Mouse (Mus musculus) embryonic facial prominence, embryonic 10.5 days (tissue): ENCODE results near the gene Pik3r2. TPM values are rescaled to one million over a fixed set of nuclear protein-coding genes. Genes with fewer than 3 reads are reported as not detected.
A peak's percentile ranks its signal among the peaks of the same experiment; 100 is the strongest.

Experiments
- DNase-seq: peaks from one replicate; pipeline ENCODE4 v3.0.0-alpha.2; 2017; ENCODE audit warnings: low spot score
- H3K27ac ChIP-seq: fragments of 300-500 bp; sonication (generic); replicated peaks from 2 replicates; pipeline ENCODE4 v1.5.1; 2016; ENCODE audit warnings: mild to moderate bottlenecking
- H3K27me3 ChIP-seq: fragments of 300-500 bp; sonication (generic); replicated peaks from 2 replicates; pipeline ENCODE4 v1.6.1; 2016; ENCODE audit warnings: low read depth, mild to moderate bottlenecking; ENCODE audit not compliant: poor library complexity, severe bottlenecking
- H3K36me3 ChIP-seq: fragments of 300-500 bp; sonication (generic); replicated peaks from 2 replicates; pipeline ENCODE4 v1.6.1; 2016; ENCODE audit warnings: mild to moderate bottlenecking, moderate library complexity
- H3K4me1 ChIP-seq: fragments of 300-500 bp; sonication (generic); 2 replicates; pipeline ENCODE4 v1.6.1; 2016
- H3K4me3 ChIP-seq: fragments of 300-500 bp; sonication (generic); 2 replicates; pipeline ENCODE4 v1.5.1; 2016; ENCODE audit warnings: mild to moderate bottlenecking, moderate library complexity
- H3K9me3 ChIP-seq: fragments of 300-500 bp; sonication (generic); 2 replicates; pipeline ENCODE4 v1.6.1; 2016; ENCODE audit warnings: mild to moderate bottlenecking
- WGBS: fragments of 180-500 bp; shearing (Covaris S2); methylation state at CpG from one replicate; pipeline ENCODE4 v1.1.7; 2016; 5-methylcytosine and 5-hydroxymethylcytosine counted together
- polyA plus RNA-seq: library from polyadenylated mRNA; unstranded; fragments of >200 nt; fragmentation: Nextera tagmentation; extraction: Ambion mirVana; gene quantifications from 2 replicates; pipeline ENCODE4 v1.2.1, GENCODE M21; 2016

Pik3r2 gene
- polyA plus RNA-seq, 1 experiment from 2014 or later = 79.2 TPM

DNA sequence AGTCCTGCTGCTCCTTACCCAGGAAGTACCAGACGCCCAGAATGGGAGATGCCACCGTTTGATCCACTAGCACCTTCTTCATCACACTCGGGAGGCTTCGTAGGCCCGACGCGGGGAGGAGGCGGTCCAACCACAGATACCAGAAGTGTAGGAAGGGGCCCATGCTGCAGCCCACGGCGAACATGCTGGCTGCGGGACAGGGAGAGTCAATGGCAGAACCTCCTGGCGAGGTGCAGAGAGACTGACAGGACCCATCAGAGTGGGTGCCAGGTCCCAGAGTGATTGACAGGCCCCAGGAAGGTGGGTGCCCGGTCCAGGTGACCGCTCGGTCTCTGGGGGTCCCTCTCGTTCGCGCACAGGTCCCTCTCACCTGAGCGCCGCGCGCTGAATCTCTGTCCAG, 16.2 kb downstream of the Pik3r2 start:
- peak; percentile 37 for DNase-seq
- 1% methylated on average over 22 of the region's 22 CpGs for WGBS
- H3K4me1 ChIP-seq = peaks cover 41% of the 10 kb centered on the region

DNA sequence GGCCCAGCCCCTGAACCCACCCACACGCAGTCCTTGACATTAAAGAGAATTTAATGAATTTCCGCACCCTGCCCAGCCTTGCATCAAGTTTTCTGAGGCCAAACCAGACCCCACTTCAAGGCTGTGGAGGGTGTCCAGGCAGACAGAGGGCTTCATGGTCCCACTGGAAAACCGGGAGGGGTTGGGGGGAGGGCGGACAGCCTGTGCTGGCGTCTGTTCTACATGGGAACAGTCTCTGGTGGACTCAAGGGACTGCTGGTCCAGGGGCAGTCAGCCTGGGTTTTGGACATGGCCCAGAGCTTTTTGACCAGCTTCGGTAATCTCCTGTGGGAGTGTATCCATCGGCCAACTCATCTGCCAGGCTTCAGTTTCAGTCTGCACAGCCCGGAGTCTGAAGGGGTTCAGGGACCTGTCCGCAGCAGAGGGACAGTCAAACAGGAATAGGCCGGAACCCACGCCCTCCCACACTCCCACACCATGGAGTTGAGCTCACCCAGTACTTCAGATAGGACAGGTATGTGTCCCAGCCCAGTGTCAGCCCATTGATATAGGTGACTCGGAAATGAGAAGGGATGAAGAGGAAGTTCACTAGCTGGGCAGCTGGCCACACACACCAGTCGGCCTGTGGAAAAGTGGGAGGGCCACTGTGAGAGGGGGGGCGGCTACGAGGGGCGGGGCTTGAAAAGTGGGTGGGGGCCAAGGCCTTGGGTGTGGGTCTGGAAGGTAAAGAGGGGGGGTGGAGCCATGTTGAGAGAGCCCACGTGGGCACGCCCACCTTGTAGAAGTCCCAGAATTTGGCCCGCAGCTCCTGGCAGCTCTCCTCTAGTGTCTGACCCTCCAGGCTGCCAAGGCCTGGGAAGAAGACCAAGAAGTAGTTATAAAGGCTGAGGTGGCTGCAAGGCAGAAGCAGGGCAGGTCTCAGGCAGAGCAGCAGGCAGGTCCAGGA, 17.6 kb downstream of the Pik3r2 start:
- Histone ChIP-seq H3K27ac (no peak overlapping the region), H3K9me3 (no peaks in the 10 kb centered on the region), H3K4me1 (peaks cover 53% of the 10 kb centered on the region), H3K27me3 (peaks cover 19% of the 10 kb centered on the region), H3K36me3 (peaks cover 29% of the 10 kb centered on the region), H3K4me3 (0 out of 2 replicates have a peak overlapping the region, but pooled peaks have one; percentile 1)
- no peak for DNase-seq
- WGBS = 70% methylated on average over 19 of the region's 19 CpGs

More for the DNA sequence above, 16.2 kb downstream of the Pik3r2 start:
- H3K27ac ChIP-seq = peak overlapping the region; percentile 81
- H3K4me3 ChIP-seq = peak overlapping the region; percentile 80
- peaks cover 19% of the 10 kb centered on the region for H3K27me3 ChIP-seq
- H3K36me3 ChIP-seq = peaks cover 29% of the 10 kb centered on the region
- H3K9me3 ChIP-seq = no peaks in the 10 kb centered on the region

DNA sequence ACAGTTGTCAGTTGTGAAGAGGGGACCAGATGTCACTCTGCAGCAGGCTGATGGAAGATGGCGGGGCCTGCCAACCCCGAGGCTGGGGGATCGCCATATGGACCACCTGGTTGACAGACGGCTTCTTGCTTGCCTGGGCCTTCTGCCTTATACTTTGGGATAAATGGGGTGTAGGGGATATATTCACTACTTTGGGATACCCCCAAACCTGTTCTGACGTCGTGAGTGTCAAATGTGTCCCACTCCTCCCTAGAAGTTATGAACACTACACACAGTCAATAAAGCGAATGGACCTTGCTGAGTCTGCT, 18.3 kb downstream of the Pik3r2 start:
- no peak for DNase-seq
- Histone ChIP-seq H3K4me3 (peak overlapping the region; percentile 3; the same call in 1 of the 2 replicates), H3K27ac (no peak overlapping the region), H3K9me3 (no peaks in the 10 kb centered on the region), H3K4me1 (peaks cover 58% of the 10 kb centered on the region), H3K27me3 (peaks cover 19% of the 10 kb centered on the region), H3K36me3 (peaks cover 29% of the 10 kb centered on the region)
- 85% methylated on average over 7 of the region's 7 CpGs for WGBS

DNA sequence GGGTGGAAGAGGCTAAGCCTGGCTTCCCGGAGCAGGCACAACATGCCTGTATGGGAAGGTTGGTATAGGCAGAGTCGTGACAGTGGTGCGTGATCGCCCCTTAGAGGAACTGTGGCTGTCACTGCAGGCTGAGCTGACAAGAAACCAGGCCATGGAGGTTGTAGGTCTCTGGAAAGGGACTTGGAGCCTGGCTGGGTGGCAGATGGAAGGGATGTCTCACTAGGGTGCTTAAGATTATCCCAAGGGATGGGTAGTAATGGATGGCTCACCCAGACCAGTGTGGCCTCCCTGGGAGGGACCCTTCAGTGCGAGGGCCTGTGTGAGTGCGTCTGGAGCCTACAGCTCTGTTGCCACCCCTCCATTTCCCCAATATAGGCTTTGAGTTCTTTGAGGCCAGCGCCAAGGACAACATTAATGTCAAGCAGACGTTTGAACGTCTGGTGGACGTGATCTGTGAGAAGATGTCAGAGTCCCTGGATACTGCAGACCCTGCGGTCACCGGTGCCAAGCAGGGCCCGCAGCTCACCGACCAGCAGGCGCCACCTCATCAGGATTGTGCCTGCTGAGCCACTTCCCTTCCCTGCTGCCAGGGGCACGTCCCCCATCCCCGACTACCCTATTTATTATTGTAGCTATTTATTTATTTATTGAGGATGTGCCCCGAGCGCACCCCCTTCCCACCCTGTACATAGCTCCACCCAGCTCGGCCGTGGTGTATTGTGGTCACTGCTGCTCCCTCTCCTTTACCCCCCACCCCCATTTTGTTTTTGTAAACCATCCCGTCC, 18.8 kb downstream of the Pik3r2 start:
- Histone ChIP-seq H3K27me3 (peaks cover 19% of the 10 kb centered on the region), H3K4me3 (peak overlapping the region; percentile 3; the same call in 1 of the 2 replicates), H3K36me3 (peaks cover 29% of the 10 kb centered on the region), H3K9me3 (no peaks in the 10 kb centered on the region), H3K4me1 (peaks cover 64% of the 10 kb centered on the region), H3K27ac (no peak overlapping the region)
- WGBS = 71% methylated on average over 22 of the region's 22 CpGs
- peak; percentile 48 for DNase-seq

DNA sequence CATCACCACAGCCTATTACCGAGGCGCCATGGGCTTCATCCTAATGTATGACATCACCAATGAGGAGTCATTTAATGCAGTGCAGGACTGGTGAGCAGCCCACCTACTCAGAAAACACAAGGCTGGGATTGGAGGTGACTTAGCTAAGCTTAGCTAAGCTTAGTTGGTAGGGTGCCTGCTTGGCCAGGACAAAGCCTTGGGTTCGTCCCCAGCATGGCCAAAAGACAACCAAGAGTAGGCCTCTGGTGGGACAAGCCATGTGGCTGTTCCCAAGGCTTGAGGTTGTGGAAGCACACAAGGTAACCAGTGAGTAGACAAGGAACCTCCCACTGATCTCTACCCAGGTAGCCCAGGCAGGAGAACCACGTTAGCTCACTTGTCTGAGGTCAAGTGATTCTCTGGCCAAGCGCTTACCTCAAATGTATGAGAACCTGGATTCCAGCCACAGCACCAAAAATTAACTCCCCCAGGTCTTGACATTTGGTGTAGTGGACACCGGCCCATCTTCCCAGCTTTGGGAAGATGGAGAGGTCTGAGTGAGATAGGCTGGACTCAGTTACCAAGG, 20.0 kb downstream of the Pik3r2 start:
- no peak overlapping the region for H3K27ac ChIP-seq
- peaks cover 68% of the 10 kb centered on the region for H3K4me1 ChIP-seq
- H3K36me3 ChIP-seq = peaks cover 29% of the 10 kb centered on the region
- WGBS = 90% methylated on average over 6 of the region's 6 CpGs
- peaks cover 19% of the 10 kb centered on the region for H3K27me3 ChIP-seq
- no peak overlapping the region for H3K4me3 ChIP-seq
- H3K9me3 ChIP-seq = no peaks in the 10 kb centered on the region
- DNase-seq = no peak

DNA sequence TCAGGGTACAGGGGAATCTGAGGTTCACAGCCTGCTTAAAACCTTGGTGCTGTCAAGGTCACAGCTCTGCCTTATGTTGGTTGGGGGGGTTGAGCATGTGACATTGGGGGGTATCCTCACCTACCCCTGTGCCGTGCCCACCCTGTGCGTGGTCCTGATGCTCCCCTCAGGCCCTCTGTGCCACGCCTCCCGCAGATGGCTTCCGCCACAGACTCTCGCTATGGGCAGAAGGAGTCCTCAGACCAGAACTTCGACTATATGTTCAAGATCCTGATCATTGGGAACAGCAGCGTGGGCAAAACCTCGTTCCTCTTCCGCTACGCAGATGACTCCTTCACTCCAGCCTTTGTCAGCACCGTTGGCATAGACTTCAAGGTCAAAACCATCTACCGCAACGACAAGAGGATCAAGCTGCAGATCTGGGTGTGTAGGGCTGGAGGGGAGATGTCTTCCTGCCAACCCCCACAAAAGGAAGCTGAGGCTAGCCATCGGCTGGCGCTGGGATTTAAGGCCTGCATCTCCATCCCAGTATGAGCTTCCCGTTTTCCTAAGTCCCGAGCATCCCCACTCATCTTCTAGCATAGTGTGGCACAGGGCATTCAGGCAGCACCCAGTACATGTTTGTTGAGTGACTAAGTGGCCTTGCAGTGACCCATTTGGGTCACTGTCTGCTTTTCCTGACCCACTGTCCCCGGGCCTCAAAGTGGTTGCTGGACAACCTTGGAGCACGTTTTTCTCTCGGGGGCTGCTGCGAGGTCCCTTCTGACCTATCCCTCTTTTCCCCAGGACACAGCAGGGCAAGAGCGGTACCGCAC, 20.6 kb downstream of the Pik3r2 start:
- WGBS = 86% methylated on average over 24 of the region's 24 CpGs
- no peak for DNase-seq
- peaks cover 19% of the 10 kb centered on the region for H3K27me3 ChIP-seq
- H3K9me3 ChIP-seq = no peaks in the 10 kb centered on the region
- H3K4me3 ChIP-seq = peak overlapping the region; percentile 83; the same call in 1 of the 2 replicates
- H3K4me1 ChIP-seq = peaks cover 62% of the 10 kb centered on the region
- peaks cover 29% of the 10 kb centered on the region for H3K36me3 ChIP-seq
- H3K27ac ChIP-seq = no peak overlapping the region

DNA sequence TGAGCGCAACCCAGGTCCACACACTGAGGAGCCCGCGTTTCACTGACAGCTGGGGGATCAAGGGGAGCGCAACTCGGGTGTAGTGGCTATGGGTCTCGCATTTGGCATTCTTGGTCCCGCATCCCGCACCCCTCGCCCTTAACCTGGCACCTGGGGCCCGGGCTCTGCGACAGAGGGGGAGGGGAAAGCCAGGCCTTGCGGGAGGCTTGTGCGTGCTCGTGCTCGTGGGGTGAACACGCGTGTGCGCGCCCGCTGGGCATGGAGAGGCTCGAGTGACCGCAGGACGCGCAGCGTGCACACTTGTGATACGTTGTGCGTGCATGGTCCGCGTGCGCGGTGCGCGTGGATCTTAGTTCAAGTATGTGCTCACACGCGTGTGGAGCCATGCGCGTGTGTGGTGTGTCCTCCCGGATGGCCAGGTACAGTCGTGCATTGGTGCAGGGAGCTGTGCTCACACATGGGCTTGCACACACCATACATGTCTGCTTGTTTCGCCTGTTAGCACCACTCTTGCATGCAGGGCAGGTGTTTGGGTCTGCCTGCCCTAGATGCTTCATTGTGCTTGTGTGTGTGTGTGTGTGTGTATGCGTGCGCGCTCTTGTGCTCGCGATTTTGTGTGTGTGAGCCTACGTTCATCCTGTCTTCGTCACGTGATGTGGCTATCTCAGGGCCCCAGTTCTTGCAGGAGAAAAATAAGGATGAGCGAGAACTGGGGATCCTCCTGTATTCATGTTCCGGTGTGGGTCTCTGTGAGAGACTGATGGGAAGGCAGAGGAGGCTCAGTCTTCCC, 21.4 kb downstream of the Pik3r2 start:
- no peak for DNase-seq
- Histone ChIP-seq H3K9me3 (no peaks in the 10 kb centered on the region), H3K27me3 (peaks cover 22% of the 10 kb centered on the region), H3K4me1 (peaks cover 55% of the 10 kb centered on the region), H3K4me3 (peak overlapping the region; percentile 83), H3K36me3 (peaks cover 29% of the 10 kb centered on the region), H3K27ac (peak overlapping the region; percentile 82)
- 17% methylated on average over 50 of the region's 50 CpGs for WGBS

DNA sequence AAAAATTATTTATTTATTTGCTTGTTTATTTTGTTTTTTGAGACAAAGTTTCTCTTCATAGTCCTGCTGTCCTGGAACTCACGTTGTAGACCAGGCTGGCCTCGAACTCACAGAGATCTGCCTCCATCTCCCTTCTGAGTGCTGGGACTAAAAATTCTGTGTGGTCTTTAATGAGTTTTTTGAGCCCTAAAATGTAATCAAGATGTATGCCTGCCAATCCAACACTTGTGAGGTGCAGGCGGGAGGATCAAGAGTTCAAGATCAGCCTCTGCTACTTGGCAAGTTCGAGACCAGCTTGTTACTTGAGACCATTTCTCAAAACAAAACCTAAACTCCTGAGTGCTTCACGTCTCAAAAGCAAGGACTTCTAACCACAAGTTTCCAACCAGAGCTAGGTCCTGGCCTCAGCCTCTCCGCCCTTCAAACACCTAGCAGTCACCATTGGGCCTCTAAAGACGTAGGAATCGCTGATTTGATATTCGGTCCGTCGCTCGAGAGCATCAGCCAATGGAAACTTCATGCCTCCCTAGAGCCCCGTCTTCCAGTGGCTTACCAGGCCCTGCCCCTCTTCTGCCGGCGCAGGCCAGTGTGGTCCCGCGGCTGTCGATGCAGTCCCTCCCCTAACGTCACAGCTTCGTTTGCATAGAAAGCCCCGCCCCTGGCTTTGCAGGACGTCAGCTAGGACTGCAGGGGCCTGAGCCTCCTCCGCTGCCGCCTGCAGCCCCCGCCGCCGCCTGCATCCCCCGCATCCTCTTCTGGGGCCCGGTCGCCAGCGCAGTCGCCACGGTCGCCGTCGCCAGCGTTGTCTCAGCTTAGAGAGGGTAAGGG, 22.3 kb downstream of the Pik3r2 start, which contains the start of gene Rab3a:
TSS of gene Rab3a (plus strand) at position 637 of the 828 bp plus-strand sequence.
- Histone ChIP-seq H3K27ac (peak within 1 kb of the TSS; percentile 82), H3K36me3 (peaks cover 29% of the 10 kb centered on the region), H3K4me1 (peaks cover 47% of the 10 kb centered on the region), H3K9me3 (no peaks in the 10 kb centered on the region), H3K27me3 (peaks cover 30% of the 10 kb centered on the region), H3K4me3 (peak within 1 kb of the TSS; percentile 83)
- 9% methylated on average over 37 of the region's 37 CpGs for WGBS
- DNase-seq = peak; percentile 97

DNA sequence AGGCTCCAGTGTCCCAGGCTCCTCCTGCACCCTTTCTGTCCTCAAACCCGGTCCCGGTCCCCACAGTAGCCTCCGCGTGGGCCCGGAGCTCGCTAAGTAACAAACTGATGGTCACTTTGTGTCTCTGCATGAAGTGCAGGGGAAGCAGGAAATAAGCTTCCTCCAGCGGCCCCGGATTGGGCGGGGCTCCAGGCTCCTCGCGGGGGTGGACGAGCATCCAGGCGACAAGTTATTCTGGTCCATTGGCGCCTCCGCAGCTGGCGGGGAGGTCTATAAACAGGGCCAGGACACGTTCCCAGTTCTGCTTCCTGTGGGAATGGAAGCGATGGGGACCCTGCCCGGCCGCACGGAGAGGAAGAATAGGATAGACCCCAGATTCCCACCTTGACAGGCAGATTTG, 23.4 kb downstream of the Pik3r2 start:
- peak; percentile 57 for DNase-seq
- WGBS = 25% methylated on average over 21 of the region's 21 CpGs
- peaks cover 21% of the 10 kb centered on the region for H3K36me3 ChIP-seq
- H3K9me3 ChIP-seq = no peaks in the 10 kb centered on the region
- peak overlapping the region; percentile 78 for H3K27ac ChIP-seq
- H3K4me1 ChIP-seq = peaks cover 39% of the 10 kb centered on the region
- H3K27me3 ChIP-seq = peaks cover 41% of the 10 kb centered on the region
- H3K4me3 ChIP-seq = peak overlapping the region; percentile 38

DNA sequence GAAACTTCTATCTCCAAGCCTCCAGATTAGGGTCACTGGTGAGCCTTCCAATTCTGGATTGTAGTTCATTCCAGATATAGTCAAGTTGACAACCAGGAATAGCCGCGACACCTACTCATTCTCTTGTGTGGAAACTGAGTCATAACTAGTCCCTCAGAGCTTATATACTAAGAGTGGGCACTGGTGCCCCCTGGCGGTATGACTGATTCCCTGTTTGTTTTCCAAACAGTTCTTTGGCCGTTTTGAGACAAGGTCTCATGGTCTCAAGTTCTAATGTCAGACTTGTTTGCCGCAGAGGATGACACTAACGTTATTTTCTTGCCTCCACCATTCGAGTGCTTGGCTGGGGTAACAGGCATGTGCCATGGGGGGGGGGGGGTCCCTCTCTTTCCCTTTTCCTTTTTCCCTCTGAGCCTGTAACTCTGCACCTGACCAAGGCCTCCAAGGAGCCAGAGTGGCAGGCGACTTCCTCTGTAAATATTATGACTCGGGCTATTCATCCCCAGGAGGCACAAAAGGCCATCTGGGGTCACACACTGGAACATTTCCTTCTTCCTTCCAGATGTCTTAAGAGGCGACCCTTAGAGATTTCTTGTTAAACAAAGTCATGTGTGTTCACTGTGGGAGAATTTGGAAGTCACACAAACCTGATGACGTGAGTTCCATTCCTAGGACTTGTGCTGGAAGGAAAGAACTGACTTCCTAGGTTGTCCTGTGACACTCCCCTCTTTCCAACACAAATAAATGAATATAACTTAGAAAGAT, 24.3 kb downstream of the Pik3r2 start:
- peak; percentile 72 for DNase-seq
- Histone ChIP-seq H3K9me3 (no peaks in the 10 kb centered on the region), H3K36me3 (peaks cover 12% of the 10 kb centered on the region), H3K4me1 (peaks cover 39% of the 10 kb centered on the region), H3K27ac (peak overlapping the region; percentile 78; the same call in 1 of the 2 replicates), H3K4me3 (peak overlapping the region; percentile 38; the same call in 1 of the 2 replicates), H3K27me3 (peaks cover 51% of the 10 kb centered on the region)
- 24% methylated on average over 11 of the region's 11 CpGs for WGBS
